Mouse (Mus musculus) cerebellum, adult 9-11 months (tissue): ENCODE measurements around the gene Nav2.

Experiments used
- DNase-seq: peaks from one replicate; pipeline ENCODE4 v3.0.0; 2022

Gene Nav2

GRCm38 (mm10) chr7:48891029-48891428 is 17.5 kb upstream of the Nav2 start:
- no peak for DNase-seq

GRCm38 (mm10) chr7:48893093-48893492 is 15.4 kb upstream of the Nav2 start:
- no peak for DNase-seq

- peak; percentile 50 for DNase-seq
Observed at GRCm38 (mm10) chr7:48894152-48894551, 14.4 kb upstream of the Nav2 start.

DNA sequence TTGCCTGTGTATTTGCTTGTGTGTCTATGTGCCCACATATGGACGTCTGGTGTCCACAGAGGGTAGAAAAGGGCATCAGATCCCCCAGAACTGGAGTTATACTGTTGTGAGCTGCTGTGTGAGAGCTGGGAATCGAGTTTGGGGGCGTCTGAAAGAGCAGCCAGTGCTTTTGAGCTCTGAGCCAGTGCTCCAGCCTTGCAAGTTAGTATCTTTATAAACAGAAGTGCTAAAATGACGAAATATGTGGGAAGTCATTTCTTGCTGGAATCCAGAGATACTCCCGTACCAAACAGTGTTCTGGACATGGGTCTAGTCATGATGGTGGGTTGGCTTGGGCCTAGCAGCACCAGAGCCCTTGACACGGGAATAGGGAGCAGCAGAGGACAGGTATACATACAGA is 13.8 kb upstream of the Nav2 start:
- no peak for DNase-seq

DNA sequence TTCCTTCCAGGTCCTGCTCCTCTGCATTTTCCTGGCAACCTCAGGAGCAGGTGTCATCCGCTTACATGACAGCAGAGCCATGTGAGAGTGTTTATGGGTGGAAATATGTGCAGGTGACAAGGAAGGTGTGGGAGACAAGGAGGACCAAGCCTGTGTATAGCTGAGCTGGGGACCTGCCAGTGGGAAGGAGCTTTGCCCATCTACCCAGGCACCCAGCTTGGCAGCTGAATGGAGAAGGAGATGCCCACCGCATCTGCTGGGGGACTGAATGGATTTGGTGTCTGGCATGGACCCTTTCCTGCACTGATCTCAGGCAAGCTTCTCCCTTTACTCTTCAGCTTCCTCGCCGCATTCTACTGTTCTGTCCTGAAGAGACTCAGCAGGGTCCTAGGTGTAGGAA is 13.0 kb upstream of the Nav2 start:
- no peak for DNase-seq

DNA sequence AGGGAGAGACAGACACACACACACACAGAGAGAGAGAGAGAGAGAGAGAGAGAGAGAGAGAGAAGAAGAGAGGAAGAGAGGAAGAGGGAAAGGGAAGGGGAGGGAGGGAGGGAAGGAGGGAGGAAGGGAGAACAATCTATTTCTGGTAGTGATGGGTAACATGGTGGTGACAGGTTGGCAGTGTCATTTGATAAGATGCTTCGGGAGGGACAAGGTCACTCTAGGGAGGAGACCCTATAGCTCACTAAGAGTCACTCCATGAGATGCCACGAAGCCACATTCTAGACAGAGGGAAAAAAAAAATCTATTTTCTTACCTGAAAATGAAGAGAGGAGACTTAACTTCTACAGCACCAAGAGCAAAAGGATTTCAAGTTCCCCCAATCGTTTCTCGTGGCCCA is 12.5 kb upstream of the Nav2 start:
- no peak for DNase-seq

DNA sequence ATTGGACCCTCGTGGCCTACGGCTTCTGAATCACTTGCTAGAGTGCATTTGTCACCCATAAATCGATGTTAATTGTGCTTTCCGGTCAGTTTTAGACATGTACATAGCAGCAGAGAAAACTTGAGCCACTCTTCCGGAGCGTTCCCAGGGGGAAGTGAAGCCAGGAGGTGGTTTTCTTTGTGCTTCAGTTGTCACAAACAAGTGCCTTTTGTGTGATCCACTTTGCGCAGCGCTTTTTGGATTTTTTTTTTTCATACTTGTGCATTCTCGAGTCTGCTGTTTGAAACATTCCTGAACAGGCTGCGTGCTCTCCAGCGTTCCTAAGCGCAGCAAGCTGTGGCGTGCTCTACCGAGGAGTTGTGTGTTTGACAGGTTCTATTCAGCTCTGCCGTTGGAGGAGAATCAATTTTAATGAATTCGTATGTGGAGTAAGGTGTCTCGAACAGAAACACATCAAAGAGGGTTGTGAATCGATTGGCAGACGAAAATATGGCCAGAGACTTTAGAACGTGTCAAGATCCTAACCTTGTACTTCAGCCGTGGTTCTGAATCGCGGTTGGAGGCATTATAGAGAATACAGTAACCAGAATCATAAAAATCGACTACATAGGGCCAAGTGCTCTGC is 10.9 kb upstream of the Nav2 start:
- DNase-seq = no peak

- DNase-seq = no peak
Observed at GRCm38 (mm10) chr7:48898416-48898815, 10.1 kb upstream of the Nav2 start.

DNA sequence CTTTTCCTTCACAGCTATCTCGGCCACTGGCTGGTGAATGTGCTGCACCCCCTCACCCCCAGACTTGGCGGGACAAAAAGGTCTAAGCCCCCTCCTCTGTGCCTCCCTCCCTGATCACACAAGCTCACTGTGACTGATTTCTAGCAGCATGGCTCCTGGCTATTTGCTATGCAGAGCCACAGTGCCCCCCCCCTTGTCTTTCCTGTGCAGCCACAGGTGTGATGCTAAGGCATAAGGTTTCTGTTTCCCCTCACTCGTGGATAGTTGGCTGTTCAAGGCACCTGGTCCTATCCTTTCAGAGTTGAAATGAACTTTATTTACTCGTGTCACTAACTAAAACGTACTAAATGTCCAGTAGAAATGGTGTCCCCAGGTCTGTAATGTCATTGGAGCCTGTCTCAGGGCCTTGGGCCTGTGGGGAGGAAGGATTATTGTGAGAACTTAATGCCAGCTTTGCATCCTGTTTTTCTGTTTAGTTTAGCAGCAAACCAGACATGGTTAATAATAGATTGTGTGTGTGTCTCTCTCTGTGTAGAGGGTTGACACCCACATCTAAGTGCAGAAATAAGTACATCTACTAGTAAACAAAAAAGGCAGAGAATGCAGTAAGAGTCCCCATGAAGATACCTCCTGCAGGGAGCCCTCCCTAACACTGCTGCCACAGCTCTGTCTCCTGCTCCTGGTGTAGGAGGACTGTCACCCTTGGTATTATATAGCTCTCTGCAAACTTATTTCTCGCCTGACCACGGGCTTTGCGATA is 7.9 kb upstream of the Nav2 start:
- no peak for DNase-seq

- no peak for DNase-seq
Observed at GRCm38 (mm10) chr7:48902454-48902853, 6.1 kb upstream of the Nav2 start.

GRCm38 (mm10) chr7:48909342-48909671 is 791 bp downstream of the Nav2 start:
- no peak for DNase-seq

GRCm38 (mm10) chr7:48910282-48910681 is 1.8 kb downstream of the Nav2 start:
- no peak for DNase-seq

DNA sequence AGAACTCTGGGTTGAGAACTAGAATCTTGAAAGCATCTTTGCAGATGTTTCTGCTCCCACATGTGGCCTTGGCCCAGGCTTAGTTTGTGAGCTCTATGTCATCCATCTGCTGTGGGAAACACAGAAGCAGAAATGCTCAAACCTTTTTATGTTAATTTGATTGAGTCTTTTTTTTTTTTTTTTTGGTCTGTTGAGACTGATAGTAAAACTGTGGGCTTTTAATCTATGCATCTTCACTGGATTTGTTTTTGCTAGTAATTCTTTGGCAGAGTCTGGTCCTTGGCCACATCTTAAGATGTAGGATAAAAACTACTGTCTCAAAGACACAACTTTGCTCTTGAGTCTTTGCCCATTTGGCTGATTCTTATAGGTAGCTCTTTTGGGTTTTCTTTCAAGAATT is 2.6 kb downstream of the Nav2 start:
- no peak for DNase-seq

DNA sequence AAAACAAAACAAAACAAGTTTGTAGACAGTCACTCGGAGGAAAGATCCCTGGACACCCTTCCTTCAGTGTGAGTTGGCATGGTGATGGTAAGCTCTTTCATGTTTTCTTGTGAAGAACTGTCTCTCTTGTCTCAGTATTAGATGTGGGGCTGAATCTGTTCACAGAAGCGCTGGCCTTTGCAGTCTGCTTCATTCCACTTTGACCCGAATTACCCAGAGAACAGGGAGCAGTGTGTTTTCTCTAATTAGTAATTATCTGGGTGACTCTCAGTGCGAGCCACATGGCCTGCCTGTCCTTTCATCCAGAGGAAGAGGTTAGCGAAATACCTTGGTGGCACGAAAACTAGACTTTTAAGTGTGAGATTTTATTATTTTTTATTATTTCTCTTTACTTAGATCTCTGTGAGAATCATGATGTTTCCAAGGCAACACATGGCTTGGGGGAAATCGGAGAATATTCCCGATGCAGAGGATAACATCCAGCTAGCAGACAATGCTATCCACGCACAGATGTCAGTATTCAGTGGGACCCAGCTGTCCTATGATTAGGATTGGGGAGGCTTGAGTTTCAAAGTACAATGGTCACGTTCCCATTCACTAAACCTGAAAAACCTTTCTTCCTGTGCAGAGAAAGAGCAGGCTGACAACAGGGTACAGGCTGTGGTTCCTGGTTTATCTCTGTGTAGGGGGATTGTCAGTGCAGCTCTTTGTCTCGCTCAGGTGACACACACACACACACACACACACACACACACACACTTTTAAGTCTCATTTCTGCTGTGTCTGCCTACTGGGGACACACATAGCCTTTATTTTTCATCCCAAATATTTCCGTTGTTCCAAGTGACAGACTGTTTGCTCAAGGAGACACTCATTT is 6.4 kb downstream of the Nav2 start:
- no peak for DNase-seq

DNA sequence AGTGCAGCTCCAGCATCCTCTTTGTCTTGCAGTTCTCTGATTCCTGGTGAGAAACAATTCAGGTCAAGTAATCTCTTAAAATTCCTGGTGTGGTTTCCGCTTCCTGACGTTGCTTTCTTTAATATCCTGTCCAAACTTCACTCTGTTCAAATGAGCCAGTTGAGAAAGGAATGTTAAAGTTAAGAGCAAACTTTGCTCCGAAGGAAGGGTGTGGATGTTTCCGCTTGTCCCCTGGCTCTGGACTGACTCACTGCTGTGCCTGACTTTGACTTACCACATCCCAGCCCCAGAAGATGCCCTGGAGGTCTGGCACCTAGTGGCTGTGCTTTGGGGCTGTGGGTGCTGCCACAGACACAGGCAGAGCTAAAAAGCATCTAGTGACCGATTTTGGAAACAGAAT is 8.9 kb downstream of the Nav2 start:
- DNase-seq = no peak

DNA sequence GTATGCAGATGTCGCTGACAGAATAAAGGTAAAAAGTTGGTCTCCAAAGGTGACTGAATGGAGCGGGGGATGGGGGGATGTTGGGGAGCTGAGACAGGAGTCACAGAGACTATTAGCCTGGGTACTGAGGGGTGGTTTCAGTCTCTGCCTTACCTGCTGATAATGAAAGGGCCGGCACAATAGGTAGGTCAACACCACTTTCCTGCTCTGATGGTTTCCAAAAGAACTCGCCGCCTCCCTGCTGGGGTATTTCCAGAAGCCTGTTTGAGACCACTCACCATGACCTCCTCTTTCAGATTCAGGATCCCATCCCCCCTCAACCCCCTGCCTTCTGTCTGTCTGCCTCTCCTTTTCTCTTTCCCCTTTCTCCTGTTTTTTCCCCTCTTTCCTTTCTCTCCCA is 9.5 kb downstream of the Nav2 start:
- no peak for DNase-seq

- DNase-seq = no peak
Observed at GRCm38 (mm10) chr7:48918389-48918788, 9.9 kb downstream of the Nav2 start.

DNA sequence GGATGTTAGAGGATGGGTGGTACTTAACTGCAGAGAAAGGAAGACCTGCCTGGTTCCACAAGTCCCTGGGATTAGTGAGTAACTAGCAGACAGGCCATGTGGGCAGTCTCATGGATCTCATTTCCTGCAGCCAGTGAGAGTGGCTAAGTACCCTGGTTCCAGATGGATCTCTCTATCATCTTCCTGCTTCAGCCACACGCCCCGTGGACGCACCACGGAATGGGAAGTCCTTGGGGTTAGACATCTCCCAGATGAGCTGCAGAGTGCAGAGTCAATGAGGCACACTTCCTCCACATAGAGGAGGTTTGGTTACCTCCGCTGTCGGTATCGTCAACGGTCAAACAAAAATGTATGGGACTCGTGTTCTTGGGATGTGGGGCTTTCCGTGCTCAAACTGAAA is 15.1 kb downstream of the Nav2 start:
- no peak for DNase-seq

DNA sequence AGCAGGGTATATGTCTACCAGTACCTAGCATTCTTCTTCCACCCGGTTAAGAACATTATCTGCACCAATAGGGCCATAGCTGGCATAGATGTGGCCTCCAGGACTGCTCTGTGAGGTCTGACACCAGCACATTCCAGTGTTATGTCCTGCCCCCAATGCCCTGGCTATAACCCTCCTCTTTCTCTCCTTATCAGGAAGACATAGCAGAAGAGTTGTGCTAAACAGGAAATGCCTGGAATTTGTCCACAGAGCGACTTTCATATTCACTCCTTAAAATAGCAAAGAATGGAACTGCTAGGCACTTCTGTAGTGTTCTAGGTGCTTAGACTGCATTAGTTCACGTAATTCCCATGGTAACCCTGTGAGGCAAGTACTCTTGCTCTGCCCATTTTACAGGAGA is 16.7 kb downstream of the Nav2 start:
- DNase-seq = no peak

DNA sequence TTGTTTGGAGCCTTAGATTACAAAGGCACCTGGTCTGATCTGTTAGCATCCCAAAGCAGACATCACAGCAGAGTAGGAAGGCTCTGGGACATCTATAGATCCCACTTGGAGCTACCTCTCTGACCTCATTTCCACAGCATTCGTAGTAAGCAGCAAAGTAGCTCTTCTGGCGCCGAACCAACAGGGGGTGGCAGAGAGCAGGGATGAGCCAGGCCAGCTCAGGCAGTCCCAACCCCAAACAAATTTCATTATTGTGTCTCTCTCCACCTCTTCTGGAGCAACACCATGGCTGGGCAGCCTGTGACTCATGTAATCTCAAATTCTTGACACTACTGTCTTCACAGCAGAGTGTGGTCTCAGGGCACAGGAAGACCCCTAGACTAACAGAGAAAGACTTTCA is 19.8 kb downstream of the Nav2 start:
- peak; percentile 76 for DNase-seq

DNA sequence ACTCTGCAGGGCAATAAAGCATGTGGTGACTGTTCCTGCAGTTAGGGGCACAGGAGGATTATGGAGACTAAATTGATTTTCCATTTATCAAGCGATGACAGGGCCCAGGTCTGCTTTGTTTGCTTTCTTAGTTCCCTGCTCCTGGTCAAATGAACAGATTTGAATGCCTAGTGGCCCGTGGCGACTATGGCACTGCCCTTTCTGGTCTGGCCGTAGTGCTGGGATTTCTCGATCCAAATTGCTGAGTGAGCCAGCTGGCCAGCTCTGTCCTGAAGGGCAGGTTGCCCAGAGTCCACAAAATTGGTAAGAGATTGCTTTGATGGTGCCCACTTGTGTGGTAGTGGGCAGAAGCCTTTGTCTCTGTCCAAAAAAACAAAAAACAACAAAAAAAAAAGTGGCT is 21.9 kb downstream of the Nav2 start:
- DNase-seq = peak; percentile 93

- peak; percentile 85 for DNase-seq
Observed at GRCm38 (mm10) chr7:48932138-48932537, 23.6 kb downstream of the Nav2 start.

GRCm38 (mm10) chr7:48934816-48935215 is 26.3 kb downstream of the Nav2 start:
- no peak for DNase-seq

DNA sequence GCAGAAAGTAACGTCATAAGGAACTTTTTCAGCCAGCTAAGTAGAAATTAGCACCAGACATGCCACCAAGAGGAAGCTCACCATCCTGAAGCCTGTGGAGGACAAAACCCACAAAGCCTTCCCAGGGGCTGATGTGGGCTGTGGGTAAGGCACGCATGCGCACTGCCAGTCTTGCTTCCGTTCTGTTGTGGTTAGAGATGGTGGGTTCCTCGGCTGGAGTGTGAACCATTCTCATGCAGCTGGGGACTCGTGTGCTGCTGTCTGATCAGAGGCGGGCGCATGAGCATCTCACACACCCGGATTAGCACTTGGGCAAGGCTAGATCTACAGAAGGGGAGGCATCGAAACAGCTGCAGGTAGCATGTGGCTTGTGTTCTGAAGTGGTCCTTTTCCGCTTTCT is 29.0 kb downstream of the Nav2 start:
- DNase-seq = no peak
